Mouse (Mus musculus) hindbrain, embryonic 13.5 days (tissue): ENCODE measurements around the gene Ptprj. TPM values are rescaled to one million over a fixed set of nuclear protein-coding genes. Genes with fewer than 3 reads are reported as not detected.

Source experiments
- ATAC-seq: fragments of 200-750 bp; cut with Nextera tagmentation; 2 replicates; pipeline ENCODE4 v1.8.0; 2017; ENCODE audit warnings: moderate TSS enrichment; ENCODE audit not compliant: low FRiP score
- H3K27ac ChIP-seq: fragments of 300-500 bp; sonication (generic); 2 replicates; pipeline ENCODE4 v1.5.1; 2015; ENCODE audit warnings: inconsistent platforms, mild to moderate bottlenecking, moderate library complexity
- H3K27me3 ChIP-seq: fragments of 300-500 bp; sonication (generic); 2 replicates; pipeline ENCODE4 v1.6.1; 2015; ENCODE audit warnings: mild to moderate bottlenecking, inconsistent platforms
- H3K36me3 ChIP-seq: fragments of 300-500 bp; sonication (generic); 2 replicates; pipeline ENCODE4 v1.6.1; 2015; ENCODE audit warnings: mild to moderate bottlenecking, inconsistent platforms
- H3K4me1 ChIP-seq: fragments of 300-500 bp; sonication (generic); replicated peaks from 2 replicates; pipeline ENCODE4 v1.6.1; 2015; ENCODE audit warnings: inconsistent platforms
- H3K4me2 ChIP-seq: fragments of 300-500 bp; sonication (generic); 2 replicates; pipeline ENCODE4 v1.6.1; 2015; ENCODE audit warnings: inconsistent platforms, mild to moderate bottlenecking, moderate library complexity
- H3K4me3 ChIP-seq: fragments of 300-500 bp; sonication (generic); 2 replicates; pipeline ENCODE4 v1.5.1; 2015; ENCODE audit warnings: mild to moderate bottlenecking, inconsistent platforms
- H3K9ac ChIP-seq: fragments of 300-500 bp; sonication (generic); 2 replicates; pipeline ENCODE4 v1.6.1; 2015; ENCODE audit warnings: mild to moderate bottlenecking, inconsistent platforms
- H3K9me3 ChIP-seq: fragments of 300-500 bp; sonication (generic); 2 replicates; pipeline ENCODE4 v1.6.1; 2016; ENCODE audit warnings: inconsistent platforms
- WGBS: fragments of 180-500 bp; shearing (Covaris S2); methylation state at CpG from one replicate; pipeline ENCODE4 v1.1.7; 2015; 5-methylcytosine and 5-hydroxymethylcytosine counted together
- polyA plus RNA-seq: library from polyadenylated mRNA; unstranded; fragments of >200 nt; fragmentation: Nextera tagmentation; extraction: Ambion mirVana; gene quantifications from 2 replicates; pipeline ENCODE4 v1.2.1, GENCODE M21; 2015

Ptprj gene
- polyA plus RNA-seq, 1 experiment from 2014 or later, result 3.8 TPM

DNA sequence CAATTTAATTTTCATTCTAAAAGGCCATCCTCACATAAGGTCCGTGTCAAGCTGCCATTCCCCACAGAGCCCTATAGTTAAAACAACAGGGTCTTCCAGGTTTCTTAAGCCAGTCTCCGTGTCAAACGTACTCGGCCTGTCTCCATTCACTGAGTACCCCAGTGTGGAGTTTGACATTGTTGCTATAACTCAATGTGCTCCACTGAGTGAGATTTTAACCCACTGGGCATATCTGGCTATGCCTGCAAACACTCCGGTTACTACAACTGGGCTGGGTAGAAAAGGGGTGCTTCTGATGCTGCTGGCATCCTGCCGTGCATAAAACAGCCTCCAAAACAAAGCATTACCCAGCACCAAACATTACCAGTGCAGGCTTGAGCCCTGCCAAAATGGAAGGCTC lies 53.5 kb downstream of the Ptprj start:
- H3K9ac ChIP-seq, result no peak overlapping the region; the same call in 1 of the 2 replicates
- WGBS, result 24% methylated on average over 6 of the region's 6 CpGs
- no peaks in the 10 kb centered on the region for H3K27me3 ChIP-seq
- peak; percentile 65 for ATAC-seq
- H3K4me3 ChIP-seq, result no peak overlapping the region
- H3K9me3 ChIP-seq, result no peaks in the 10 kb centered on the region
- peak overlapping the region; percentile 6; the same call in 1 of the 2 replicates for H3K4me2 ChIP-seq
- peak overlapping the region; percentile 73 for H3K27ac ChIP-seq
- peaks cover 25% of the 10 kb centered on the region for H3K4me1 ChIP-seq
- no peaks in the 10 kb centered on the region for H3K36me3 ChIP-seq

DNA sequence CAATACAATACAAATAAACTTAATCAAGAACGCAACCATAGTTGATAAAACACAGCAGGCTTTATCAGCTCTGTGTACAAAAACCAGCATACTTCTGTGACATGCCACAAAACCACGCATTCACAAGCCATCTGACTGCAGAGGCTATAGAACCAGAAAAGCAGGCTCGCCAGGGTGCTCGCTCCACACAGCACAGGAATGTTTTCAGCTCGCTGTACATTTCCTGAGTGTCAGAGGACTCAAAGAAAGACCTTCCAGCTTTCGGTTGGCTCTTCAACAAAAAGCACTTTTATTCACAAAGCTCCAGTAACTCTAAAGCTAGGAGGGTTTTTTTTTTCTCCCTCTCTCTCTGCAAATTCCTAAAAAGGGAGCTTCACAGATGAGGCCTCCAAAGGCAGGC lies 53.9 kb downstream of the Ptprj start:
- Histone ChIP-seq H3K9ac (0 out of 2 replicates have a peak overlapping the region, but pooled peaks have one; percentile 39), H3K27me3 (no peaks in the 10 kb centered on the region)

DNA sequence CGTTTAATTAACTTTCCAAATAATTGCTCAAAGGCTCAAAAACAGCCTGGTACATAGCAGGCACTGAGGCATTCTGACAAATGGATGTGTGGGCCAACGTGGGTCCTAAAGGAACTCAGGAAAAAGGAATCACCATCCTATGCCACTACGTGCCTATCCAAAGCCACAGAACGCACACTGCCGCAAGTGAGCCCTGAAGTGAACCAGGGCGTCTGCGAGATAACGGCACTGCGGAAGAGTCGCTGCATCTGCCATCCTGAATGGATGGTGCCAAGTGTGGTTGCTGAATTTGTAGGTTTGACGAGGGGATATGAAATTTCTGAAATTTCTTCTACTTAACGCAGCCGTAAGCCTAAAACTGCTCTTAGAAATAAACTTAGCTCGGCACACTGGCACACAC lies 54.6 kb downstream of the Ptprj start:
- Histone ChIP-seq H3K27me3 (no peaks in the 10 kb centered on the region), H3K4me3 (no peak overlapping the region), H3K36me3 (no peaks in the 10 kb centered on the region), H3K4me2 (no peak overlapping the region), H3K9me3 (no peaks in the 10 kb centered on the region), H3K9ac (no peak overlapping the region), H3K4me1 (peaks cover 25% of the 10 kb centered on the region), H3K27ac (peak overlapping the region; percentile 73)
- ATAC-seq, result no peak
- 83% methylated on average over 14 of the region's 14 CpGs for WGBS

More for the DNA sequence above, 53.9 kb downstream of the Ptprj start:
- peak overlapping the region; percentile 6; the same call in 1 of the 2 replicates for H3K4me2 ChIP-seq
- ATAC-seq, result peak; percentile 70
- peak overlapping the region; percentile 73 for H3K27ac ChIP-seq
- no peak overlapping the region for H3K4me3 ChIP-seq
- no peaks in the 10 kb centered on the region for H3K36me3 ChIP-seq
- H3K9me3 ChIP-seq, result no peaks in the 10 kb centered on the region
- WGBS, result 18% methylated on average over 6 of the region's 6 CpGs
- H3K4me1 ChIP-seq, result peaks cover 25% of the 10 kb centered on the region

DNA sequence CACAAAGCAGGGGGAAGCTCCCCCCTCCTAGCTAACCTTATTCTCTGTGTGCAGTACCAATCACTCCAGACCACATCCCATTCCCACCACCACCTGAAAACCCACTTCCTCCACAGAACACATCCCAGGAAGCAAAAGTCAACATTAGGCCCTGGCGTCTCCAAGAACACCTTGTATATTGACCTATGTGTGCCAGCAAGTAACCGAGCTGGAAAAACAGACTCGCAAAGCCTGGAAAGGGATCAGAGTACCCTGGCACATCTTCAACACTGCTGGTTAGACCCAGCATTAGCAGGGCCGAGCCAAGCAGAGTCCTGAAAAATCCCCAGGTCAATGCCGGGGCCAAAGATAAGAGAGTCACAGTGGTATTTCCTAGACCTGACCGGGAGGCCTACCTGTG lies 58.0 kb downstream of the Ptprj start:
- H3K27ac ChIP-seq, result no peak overlapping the region
- no peak overlapping the region for H3K4me2 ChIP-seq
- no peaks in the 10 kb centered on the region for H3K27me3 ChIP-seq
- no peaks in the 10 kb centered on the region for H3K36me3 ChIP-seq
- no peaks in the 10 kb centered on the region for H3K9me3 ChIP-seq
- 92% methylated on average over 6 of the region's 6 CpGs for WGBS
- no peak for ATAC-seq
- H3K9ac ChIP-seq, result no peak overlapping the region
- no peak overlapping the region for H3K4me3 ChIP-seq
- peaks cover 25% of the 10 kb centered on the region for H3K4me1 ChIP-seq

- H3K36me3 ChIP-seq, result no peaks in the 10 kb centered on the region
- H3K27ac ChIP-seq, result no peak overlapping the region
- H3K9me3 ChIP-seq, result no peaks in the 10 kb centered on the region
- no peak overlapping the region for H3K9ac ChIP-seq
- no peak for ATAC-seq
- no peaks in the 10 kb centered on the region for H3K27me3 ChIP-seq
- no peak overlapping the region for H3K4me2 ChIP-seq
- peaks cover 21% of the 10 kb centered on the region for H3K4me1 ChIP-seq
- WGBS, result 85% methylated on average over 1 of the region's 1 CpGs
- no peak overlapping the region for H3K4me3 ChIP-seq
Observed at GRCm38 (mm10) chr2:90521909-90522308, 58.5 kb downstream of the Ptprj start.

GRCm38 (mm10) chr2:90518296-90518695 lies 62.2 kb downstream of the Ptprj start:
- Histone ChIP-seq H3K27ac (no peak overlapping the region), H3K36me3 (no peaks in the 10 kb centered on the region), H3K9ac (no peak overlapping the region), H3K9me3 (no peaks in the 10 kb centered on the region), H3K4me3 (no peak overlapping the region), H3K27me3 (no peaks in the 10 kb centered on the region), H3K4me1 (peaks cover 4% of the 10 kb centered on the region; the same call in 1 of the 2 replicates), H3K4me2 (no peak overlapping the region)
- 88% methylated on average over 6 of the region's 6 CpGs for WGBS
- ATAC-seq, result no peak

- Histone ChIP-seq H3K27ac (no peak overlapping the region), H3K36me3 (no peaks in the 10 kb centered on the region)
- WGBS, result 71% methylated on average over 5 of the region's 5 CpGs
Observed at GRCm38 (mm10) chr2:90514969-90515368, 65.5 kb downstream of the Ptprj start.

GRCm38 (mm10) chr2:90509268-90509667 lies 71.2 kb downstream of the Ptprj start:
- WGBS, result 96% methylated on average over 4 of the region's 4 CpGs
- no peak overlapping the region for H3K4me3 ChIP-seq
- no peak for ATAC-seq
- no peaks in the 10 kb centered on the region for H3K27me3 ChIP-seq
- H3K4me2 ChIP-seq, result no peak overlapping the region
- H3K36me3 ChIP-seq, result no peaks in the 10 kb centered on the region
- no peak overlapping the region for H3K9ac ChIP-seq
- H3K9me3 ChIP-seq, result no peaks in the 10 kb centered on the region
- no peak overlapping the region for H3K27ac ChIP-seq
- H3K4me1 ChIP-seq, result peaks cover 8% of the 10 kb centered on the region

More at GRCm38 (mm10) chr2:90514969-90515368, 65.5 kb downstream of the Ptprj start:
- no peak for ATAC-seq
- H3K4me1 ChIP-seq, result peaks cover 4% of the 10 kb centered on the region; the same call in 1 of the 2 replicates
- no peak overlapping the region for H3K9ac ChIP-seq
- no peak overlapping the region for H3K4me2 ChIP-seq
- H3K27me3 ChIP-seq, result no peaks in the 10 kb centered on the region
- no peaks in the 10 kb centered on the region for H3K9me3 ChIP-seq
- H3K4me3 ChIP-seq, result no peak overlapping the region

- Histone ChIP-seq H3K9me3 (no peaks in the 10 kb centered on the region), H3K9ac (no peak overlapping the region), H3K36me3 (no peaks in the 10 kb centered on the region), H3K4me1 (peaks cover 8% of the 10 kb centered on the region), H3K27me3 (no peaks in the 10 kb centered on the region), H3K4me3 (no peak overlapping the region), H3K27ac (no peak overlapping the region), H3K4me2 (no peak overlapping the region)
- no peak for ATAC-seq
- 61% methylated on average over 3 of the region's 3 CpGs for WGBS
Observed at GRCm38 (mm10) chr2:90506143-90506542, 74.3 kb downstream of the Ptprj start.

GRCm38 (mm10) chr2:90504731-90505171 lies 75.7 kb downstream of the Ptprj start:
- no peak overlapping the region for H3K4me2 ChIP-seq
- H3K36me3 ChIP-seq, result no peaks in the 10 kb centered on the region
- no peaks in the 10 kb centered on the region for H3K9me3 ChIP-seq
- no peaks in the 10 kb centered on the region for H3K27me3 ChIP-seq
- H3K4me1 ChIP-seq, result peaks cover 8% of the 10 kb centered on the region
- no peak overlapping the region for H3K9ac ChIP-seq
- H3K4me3 ChIP-seq, result no peak overlapping the region
- no peak overlapping the region for H3K27ac ChIP-seq
- ATAC-seq, result no peak
- WGBS, result 77% methylated on average over 6 of the region's 6 CpGs

GRCm38 (mm10) chr2:90503182-90503833 lies 77.1 kb downstream of the Ptprj start:
- Histone ChIP-seq H3K4me2 (no peak overlapping the region), H3K9me3 (no peaks in the 10 kb centered on the region)
- WGBS, result 91% methylated on average over 3 of the region's 3 CpGs

GRCm38 (mm10) chr2:90502738-90503137 lies 77.7 kb downstream of the Ptprj start:
- H3K4me2 ChIP-seq, result no peak overlapping the region
- no peak for ATAC-seq
- H3K4me1 ChIP-seq, result peaks cover 18% of the 10 kb centered on the region
- no peak overlapping the region for H3K27ac ChIP-seq
- no peaks in the 10 kb centered on the region for H3K36me3 ChIP-seq
- H3K9me3 ChIP-seq, result no peaks in the 10 kb centered on the region
- H3K4me3 ChIP-seq, result no peak overlapping the region
- H3K9ac ChIP-seq, result no peak overlapping the region
- H3K27me3 ChIP-seq, result no peaks in the 10 kb centered on the region

More at GRCm38 (mm10) chr2:90503182-90503833, 77.1 kb downstream of the Ptprj start:
- Histone ChIP-seq H3K4me3 (no peak overlapping the region), H3K27ac (no peak overlapping the region), H3K9ac (no peak overlapping the region), H3K36me3 (no peaks in the 10 kb centered on the region), H3K4me1 (peaks cover 18% of the 10 kb centered on the region), H3K27me3 (no peaks in the 10 kb centered on the region)
- no peak for ATAC-seq

DNA sequence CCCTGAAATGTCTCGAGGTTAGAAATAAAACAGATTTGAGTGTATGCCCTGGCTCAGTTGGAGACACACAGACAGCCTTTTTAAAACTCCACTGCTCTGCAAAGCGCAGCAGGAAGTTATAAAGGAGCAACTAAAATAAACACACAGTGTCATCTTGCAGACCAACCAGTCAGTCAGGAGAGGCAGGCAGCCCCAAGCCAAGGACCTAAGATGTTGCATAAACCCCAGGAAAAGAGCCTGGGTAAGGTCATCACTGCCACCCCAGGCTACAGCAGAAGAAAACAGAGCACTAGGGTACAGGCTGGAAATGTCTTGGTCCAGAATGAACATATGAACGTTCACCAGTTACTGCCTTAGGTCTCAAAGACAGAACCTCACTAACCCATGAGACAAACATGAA lies 78.7 kb downstream of the Ptprj start:
- 84% methylated on average over 3 of the region's 3 CpGs for WGBS
- Histone ChIP-seq H3K9me3 (no peaks in the 10 kb centered on the region), H3K36me3 (no peaks in the 10 kb centered on the region), H3K9ac (no peak overlapping the region), H3K4me1 (peaks cover 18% of the 10 kb centered on the region), H3K4me2 (no peak overlapping the region), H3K27ac (no peak overlapping the region), H3K27me3 (no peaks in the 10 kb centered on the region), H3K4me3 (no peak overlapping the region)
- no peak for ATAC-seq
